Mouse (Mus musculus) small intestine, adult 2 months (tissue): ENCODE measurements around the gene Map3k10.

Experiments used
- CTCF ChIP-seq: fragments of 200-500 bp; IDR thresholded peaks from 2 replicates; pipeline ENCODE4 v1.5.1; 2012; ENCODE audit warnings: low read depth, mild to moderate bottlenecking, control low read depth, inconsistent platforms, low read length, moderate library complexity, mixed read lengths; ENCODE audit not compliant: insufficient replicate concordance, insufficient read length; ENCODE audit errors: extremely low read depth
- POLR2A ChIP-seq: fragments of 200-500 bp; IDR thresholded peaks from 2 replicates; pipeline ENCODE4 v1.6.1; 2012; ENCODE audit warnings: low read depth, mild to moderate bottlenecking, control low read depth, inconsistent platforms, low read length, moderate library complexity

- TF ChIP-seq CTCF (no peak), POLR2A (no peak)
Observed at GRCm38 (mm10) chr7:27613751-27614499, 60.5 kb downstream of the Map3k10 start.
